Mouse (Mus musculus) liver, adult 2 months (tissue): ENCODE measurements around the gene Esrrb.

Experiments
- CTCF ChIP-seq: fragments of 200-500 bp; IDR thresholded peaks from 2 replicates; pipeline ENCODE4 v1.5.1; 2011; ENCODE audit warnings: low read depth, low read length, control low read depth
- POLR2A ChIP-seq: fragments of 200-500 bp; IDR thresholded peaks from 2 replicates; pipeline ENCODE4 v1.6.1; 2011; ENCODE audit warnings: low read length, control low read depth; ENCODE audit not compliant: insufficient read depth; ENCODE audit errors: extremely low read depth

DNA sequence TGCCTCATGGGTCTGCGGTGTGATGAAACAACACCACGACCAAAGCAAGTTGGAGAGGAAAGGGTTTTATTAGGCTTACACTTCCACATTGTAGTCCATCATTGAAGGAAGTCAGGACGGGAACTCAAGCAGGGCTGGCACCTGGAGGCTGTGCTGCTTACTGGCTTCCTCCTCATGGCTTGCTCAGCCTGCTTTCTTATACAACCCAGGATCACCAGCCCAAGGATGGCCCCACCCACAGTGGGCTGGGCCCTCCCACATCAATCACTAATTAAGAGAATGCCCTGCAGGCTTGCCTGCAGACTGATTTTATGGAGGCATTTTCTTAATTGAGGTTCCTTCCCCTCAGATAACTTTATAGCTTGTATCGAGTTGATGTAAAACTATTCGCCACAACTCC lies 129.1 kb downstream of the Esrrb start:
- no peak for TF ChIP-seq CTCF
- no peak for TF ChIP-seq POLR2A
